Mouse (Mus musculus) embryonic facial prominence, embryonic 10.5 days (tissue): ENCODE results near the gene Cmtm5. TPM values are rescaled to one million over a fixed set of nuclear protein-coding genes. Genes with fewer than 3 reads are reported as not detected.
"Not testable (repeated sequence)": the region's sequence is repeated elsewhere in the genome, so short reads cannot be mapped to it uniquely, and the experiment has no call there.

ENCODE experiments used
- DNase-seq: peaks from one replicate; pipeline ENCODE4 v3.0.0-alpha.2; 2017; ENCODE audit warnings: low spot score
- H3K27ac ChIP-seq: fragments of 300-500 bp; sonication (generic); replicated peaks from 2 replicates; pipeline ENCODE4 v1.5.1; 2016; ENCODE audit warnings: mild to moderate bottlenecking
- H3K27me3 ChIP-seq: fragments of 300-500 bp; sonication (generic); replicated peaks from 2 replicates; pipeline ENCODE4 v1.6.1; 2016; ENCODE audit warnings: low read depth, mild to moderate bottlenecking; ENCODE audit not compliant: poor library complexity, severe bottlenecking
- H3K36me3 ChIP-seq: fragments of 300-500 bp; sonication (generic); replicated peaks from 2 replicates; pipeline ENCODE4 v1.6.1; 2016; ENCODE audit warnings: mild to moderate bottlenecking, moderate library complexity
- H3K4me1 ChIP-seq: fragments of 300-500 bp; sonication (generic); 2 replicates; pipeline ENCODE4 v1.6.1; 2016
- H3K4me3 ChIP-seq: fragments of 300-500 bp; sonication (generic); 2 replicates; pipeline ENCODE4 v1.5.1; 2016; ENCODE audit warnings: mild to moderate bottlenecking, moderate library complexity
- H3K9me3 ChIP-seq: fragments of 300-500 bp; sonication (generic); 2 replicates; pipeline ENCODE4 v1.6.1; 2016; ENCODE audit warnings: mild to moderate bottlenecking
- WGBS: fragments of 180-500 bp; shearing (Covaris S2); methylation state at CpG from one replicate; pipeline ENCODE4 v1.1.7; 2016; 5-methylcytosine and 5-hydroxymethylcytosine counted together
- polyA plus RNA-seq: library from polyadenylated mRNA; unstranded; fragments of >200 nt; fragmentation: Nextera tagmentation; extraction: Ambion mirVana; gene quantifications from 2 replicates; pipeline ENCODE4 v1.2.1, GENCODE M21; 2016

Gene Cmtm5
- polyA plus RNA-seq, 1 experiment from 2014 or later, result 2.7 TPM

DNA sequence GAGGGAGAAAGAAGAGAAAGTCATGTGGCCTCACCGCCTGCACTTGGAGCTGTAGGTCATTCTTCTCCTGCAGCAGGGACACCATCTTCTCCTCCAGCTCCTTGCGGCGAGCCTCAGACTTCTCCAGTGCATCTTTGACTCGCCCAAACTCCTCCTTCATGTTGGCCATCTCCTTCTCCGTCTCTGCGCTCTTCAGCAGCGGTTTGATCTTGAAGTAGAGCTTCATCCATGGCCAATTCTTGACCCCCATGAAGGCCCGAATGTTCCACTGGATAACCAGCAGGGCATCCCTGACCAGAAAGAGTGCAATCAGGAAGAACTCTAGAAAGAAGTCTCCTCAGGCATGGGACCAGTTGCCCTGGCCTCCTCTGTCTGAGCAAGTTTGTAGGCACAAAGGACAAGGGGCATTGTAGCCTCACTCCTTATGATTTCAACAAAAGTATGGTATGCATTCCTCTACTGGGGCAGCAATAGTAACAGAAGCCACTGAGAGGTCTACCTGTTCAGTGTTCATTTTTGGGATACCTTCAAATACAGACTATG is 17.7 kb downstream of the Cmtm5 start:
- H3K36me3 ChIP-seq, result no peaks in the 10 kb centered on the region
- H3K4me3 ChIP-seq, result no peak overlapping the region
- WGBS, result 92% methylated on average over 8 of the region's 8 CpGs
- DNase-seq, result no peak
- H3K27ac ChIP-seq, result no peak overlapping the region
- H3K4me1 ChIP-seq, result no peaks in the 10 kb centered on the region
- H3K9me3 ChIP-seq, result no peaks in the 10 kb centered on the region
- peaks cover 10% of the 10 kb centered on the region for H3K27me3 ChIP-seq

DNA sequence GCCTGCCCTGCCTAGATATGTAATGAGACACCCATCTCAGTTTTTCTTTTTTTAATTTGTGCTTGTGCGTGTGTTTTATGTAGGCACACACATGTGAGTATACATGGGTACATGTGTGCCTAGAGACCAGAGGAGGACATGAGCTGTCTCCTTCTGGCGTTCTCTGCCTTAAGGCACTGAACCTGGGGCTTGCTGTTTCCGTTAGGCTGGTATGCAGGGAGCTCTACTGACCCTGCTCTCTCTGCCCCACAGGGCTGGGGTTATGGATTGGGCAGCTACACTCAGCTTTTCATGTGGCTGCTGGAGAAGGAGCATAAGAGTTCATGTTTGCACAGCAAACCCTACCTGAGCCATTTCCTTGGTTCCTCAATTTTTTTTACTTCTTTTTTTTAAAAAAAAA is 18.4 kb downstream of the Cmtm5 start:
- no peak overlapping the region for H3K27ac ChIP-seq
- H3K27me3 ChIP-seq, result peaks cover 10% of the 10 kb centered on the region
- no peaks in the 10 kb centered on the region for H3K36me3 ChIP-seq
- H3K4me3 ChIP-seq, result no peak overlapping the region
- WGBS, result 79% methylated on average over 3 of the region's 3 CpGs
- no peaks in the 10 kb centered on the region for H3K9me3 ChIP-seq
- H3K4me1 ChIP-seq, result no peaks in the 10 kb centered on the region
- no peak for DNase-seq

DNA sequence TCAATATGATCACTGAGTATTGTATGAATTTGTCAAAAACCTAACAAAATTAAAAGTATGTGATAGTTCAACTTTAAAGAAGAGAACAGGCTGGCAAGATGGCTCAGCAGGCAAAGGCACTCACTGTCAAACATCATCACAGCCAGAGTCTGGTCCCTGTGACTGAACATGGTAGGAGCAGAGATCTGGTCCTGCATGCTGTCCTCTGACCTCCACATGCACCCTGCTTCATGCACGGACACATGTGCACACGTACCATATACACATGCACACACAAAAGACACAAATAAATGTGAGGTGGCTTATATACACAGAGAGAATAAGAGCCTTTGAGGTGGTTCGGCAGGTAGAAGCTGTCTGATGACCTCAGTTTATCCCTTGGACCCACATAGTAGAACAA is 19.4 kb downstream of the Cmtm5 start:
- 85% methylated on average over 3 of the region's 3 CpGs for WGBS
- Histone ChIP-seq H3K27me3 (no peaks in the 10 kb centered on the region), H3K9me3 (no peaks in the 10 kb centered on the region), H3K4me1 (peaks cover 1% of the 10 kb centered on the region), H3K4me3 (no peak overlapping the region), H3K36me3 (no peaks in the 10 kb centered on the region), H3K27ac (no peak overlapping the region)
- DNase-seq, result no peak

DNA sequence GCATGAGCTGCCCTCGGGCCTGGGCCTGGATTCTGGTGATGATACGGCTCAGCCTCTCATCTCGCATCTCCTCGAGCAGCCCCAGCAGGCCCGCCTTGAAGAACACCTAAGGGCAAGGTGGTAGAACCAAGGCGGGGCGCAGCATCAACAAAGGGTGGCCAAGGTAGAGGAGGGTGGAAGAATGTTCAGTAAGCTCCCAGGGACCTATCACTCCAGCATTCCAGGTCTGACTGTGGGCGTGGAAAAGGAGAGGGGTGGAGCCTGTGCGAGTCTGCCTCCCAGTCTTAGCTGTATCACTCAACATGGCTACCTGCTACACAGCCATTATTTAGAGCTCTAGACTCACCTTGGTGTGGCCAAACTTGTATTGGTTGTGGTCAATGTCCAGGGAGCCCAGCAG is 20.5 kb downstream of the Cmtm5 start:
- H3K27ac ChIP-seq, result no peak overlapping the region
- WGBS, result 84% methylated on average over 9 of the region's 9 CpGs
- no peak for DNase-seq
- H3K36me3 ChIP-seq, result no peaks in the 10 kb centered on the region
- H3K4me3 ChIP-seq, result no peak overlapping the region
- no peaks in the 10 kb centered on the region for H3K9me3 ChIP-seq
- H3K27me3 ChIP-seq, result no peaks in the 10 kb centered on the region
- peaks cover 11% of the 10 kb centered on the region for H3K4me1 ChIP-seq

DNA sequence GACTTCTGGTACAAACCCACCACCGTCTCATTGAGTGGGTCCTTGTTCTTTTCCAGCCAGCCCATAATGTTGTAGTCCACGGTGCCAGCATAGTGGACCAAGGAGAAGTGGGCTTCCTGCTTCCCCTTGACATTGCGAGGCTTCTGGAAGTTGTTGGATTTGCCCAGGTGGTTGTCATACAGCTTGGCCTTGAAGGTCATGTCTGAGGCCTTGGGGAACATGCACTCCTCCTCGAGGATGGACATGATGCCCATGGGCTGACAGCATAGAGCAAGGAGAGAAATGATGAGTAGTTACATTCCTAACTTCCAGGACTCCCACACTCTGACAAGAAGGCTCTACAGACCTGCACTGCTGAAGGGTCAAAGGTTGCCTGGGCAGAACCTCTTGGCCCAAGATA is 22.4 kb downstream of the Cmtm5 start:
- Histone ChIP-seq H3K9me3 (no peaks in the 10 kb centered on the region), H3K27me3 (no peaks in the 10 kb centered on the region), H3K4me1 (peaks cover 11% of the 10 kb centered on the region), H3K36me3 (no peaks in the 10 kb centered on the region), H3K4me3 (no peak overlapping the region), H3K27ac (no peak overlapping the region)
- no peak for DNase-seq
- 84% methylated on average over 4 of the region's 4 CpGs for WGBS

DNA sequence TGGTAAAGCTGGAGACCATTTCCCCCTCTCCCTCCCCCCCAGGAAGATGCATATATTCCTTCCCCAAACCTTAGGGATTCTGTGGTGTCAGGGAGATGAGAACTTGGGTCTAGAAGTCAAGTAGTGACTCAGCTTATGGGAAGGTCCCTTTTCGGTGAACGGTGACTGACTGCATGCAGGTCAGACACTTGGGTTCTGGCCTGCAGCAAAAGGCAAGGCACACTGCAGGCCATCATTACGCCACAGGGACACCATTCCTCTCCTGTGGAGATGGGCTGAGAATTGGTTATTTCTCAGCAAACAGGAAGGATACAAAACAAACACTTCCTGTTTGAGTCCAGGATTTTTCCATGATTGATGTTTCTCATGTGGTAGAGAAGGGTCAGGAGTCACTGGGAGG is 23.1 kb downstream of the Cmtm5 start:
- no peak for DNase-seq
- Histone ChIP-seq H3K4me1 (peaks cover 11% of the 10 kb centered on the region), H3K9me3 (no peaks in the 10 kb centered on the region), H3K36me3 (no peaks in the 10 kb centered on the region), H3K4me3 (no peak overlapping the region), H3K27ac (no peak overlapping the region), H3K27me3 (no peaks in the 10 kb centered on the region)
- WGBS, result 90% methylated on average over 3 of the region's 3 CpGs

DNA sequence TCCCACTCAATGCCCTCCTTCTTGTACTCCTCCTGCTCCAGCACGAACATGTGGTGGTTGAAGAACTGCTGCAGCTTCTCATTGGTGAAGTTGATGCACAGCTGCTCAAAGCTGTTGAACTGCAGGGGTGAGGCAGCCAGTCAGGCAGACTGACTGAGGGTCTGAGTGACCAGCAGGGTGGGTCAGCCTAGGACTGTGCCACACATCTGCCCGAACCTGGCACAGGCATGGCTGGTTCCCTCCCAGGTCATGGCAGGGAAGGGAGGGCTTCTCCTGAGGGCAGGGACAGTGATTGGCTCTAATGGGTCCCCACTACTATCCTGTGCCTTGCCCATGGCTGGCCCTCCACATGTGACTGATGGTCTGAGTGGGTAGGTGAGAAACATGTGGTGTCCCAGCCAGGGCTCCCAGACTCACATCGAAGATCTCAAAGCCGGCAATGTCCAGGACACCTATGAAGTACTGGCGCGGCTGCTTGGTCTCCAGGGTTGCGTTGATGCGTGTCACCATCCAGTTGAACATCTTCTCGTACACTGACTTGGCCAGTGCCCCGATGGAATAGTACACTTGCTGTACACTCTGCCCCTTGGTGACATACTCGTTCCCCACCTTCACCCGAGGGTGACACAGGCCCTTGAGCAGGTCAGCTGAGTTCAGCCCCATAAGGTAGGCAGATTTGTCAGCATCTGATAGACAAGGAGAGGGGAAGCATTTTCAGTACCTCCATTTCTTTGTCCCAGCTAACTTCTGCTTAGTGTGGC is 24.0 kb downstream of the Cmtm5 start:
- H3K27me3 ChIP-seq, DNase-seq, H3K27ac ChIP-seq, H3K36me3 ChIP-seq, H3K4me3 ChIP-seq, H3K9me3 ChIP-seq: not testable (repeated sequence)
- H3K4me1 ChIP-seq, result peaks cover 11% of the 10 kb centered on the region
- WGBS, result 93% methylated on average over 12 of the region's 12 CpGs

DNA sequence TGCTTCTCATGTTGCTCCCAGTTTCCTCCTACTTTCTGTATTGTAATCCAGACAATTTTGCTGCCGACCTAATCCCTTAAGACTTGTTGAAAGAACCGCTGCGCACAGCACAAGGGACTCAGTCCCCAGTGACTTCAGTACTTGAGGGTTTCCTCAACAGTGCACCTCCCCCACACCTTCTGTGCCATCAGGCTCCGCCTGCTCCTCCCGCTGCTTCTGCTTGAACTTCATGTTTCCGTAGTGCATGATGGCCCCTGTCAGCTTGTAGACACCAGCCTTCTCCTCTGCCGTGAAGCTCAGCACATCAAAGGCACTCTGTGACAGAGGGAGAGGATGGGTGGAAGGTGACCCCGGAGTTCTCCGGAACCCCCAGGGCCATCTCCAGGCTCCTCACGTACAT is 24.7 kb downstream of the Cmtm5 start:
- H3K4me3 ChIP-seq, result no peak overlapping the region
- H3K36me3 ChIP-seq, result no peaks in the 10 kb centered on the region
- H3K4me1 ChIP-seq, result peaks cover 14% of the 10 kb centered on the region
- DNase-seq, result no peak
- no peaks in the 10 kb centered on the region for H3K9me3 ChIP-seq
- H3K27ac ChIP-seq, result no peak overlapping the region
- no peaks in the 10 kb centered on the region for H3K27me3 ChIP-seq
- 73% methylated on average over 10 of the region's 10 CpGs for WGBS

DNA sequence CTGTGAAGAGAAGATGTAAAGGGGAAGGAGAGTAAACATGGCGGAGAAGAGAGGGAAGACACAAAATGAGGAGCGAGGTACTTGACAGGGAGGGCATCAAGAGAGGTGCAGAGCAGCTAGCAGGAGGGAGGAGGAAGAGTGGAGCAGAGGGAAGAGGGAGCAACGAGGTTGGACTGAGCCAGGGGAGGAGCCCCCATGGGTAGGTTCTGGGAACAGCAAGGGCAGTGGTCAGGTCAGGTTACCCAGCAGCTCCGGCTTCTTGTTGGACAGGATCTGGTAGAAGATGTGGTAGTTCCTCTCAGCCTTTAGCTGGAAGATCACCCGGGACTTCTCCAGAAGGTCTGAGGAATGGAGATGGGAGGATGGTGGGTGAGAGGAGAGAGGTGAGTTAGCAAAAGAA is 25.4 kb downstream of the Cmtm5 start:
- WGBS, result 74% methylated on average over 5 of the region's 5 CpGs
- Histone ChIP-seq H3K27me3 (no peaks in the 10 kb centered on the region), H3K4me3 (no peak overlapping the region), H3K4me1 (peaks cover 14% of the 10 kb centered on the region), H3K36me3 (no peaks in the 10 kb centered on the region), H3K27ac (no peak overlapping the region), H3K9me3 (no peaks in the 10 kb centered on the region)
- no peak for DNase-seq

DNA sequence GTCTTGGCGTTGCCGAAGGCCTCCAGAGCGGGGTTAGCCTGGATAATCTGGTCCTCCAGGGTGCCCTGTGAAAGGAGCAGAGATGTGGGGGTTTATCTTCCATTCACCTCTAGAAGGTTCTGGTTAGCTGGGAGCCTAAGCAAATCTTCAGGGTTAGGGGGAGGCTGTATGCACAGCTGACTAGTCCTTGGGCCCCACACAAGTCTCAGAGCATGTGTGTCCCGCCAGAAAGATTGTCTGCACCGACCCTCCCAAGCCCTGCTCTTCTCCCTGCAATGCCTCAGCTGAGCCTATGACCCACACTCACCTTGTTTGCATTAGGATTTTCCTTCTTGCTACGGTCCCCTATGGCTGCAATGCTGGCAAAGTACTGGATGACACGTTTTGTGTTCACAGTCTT is 26.7 kb downstream of the Cmtm5 start:
- no peak overlapping the region for H3K27ac ChIP-seq
- 88% methylated on average over 7 of the region's 7 CpGs for WGBS
- no peak overlapping the region for H3K4me3 ChIP-seq
- H3K4me1 ChIP-seq, result peaks cover 14% of the 10 kb centered on the region
- H3K9me3 ChIP-seq, result no peaks in the 10 kb centered on the region
- H3K27me3 ChIP-seq, result no peaks in the 10 kb centered on the region
- H3K36me3 ChIP-seq, result no peaks in the 10 kb centered on the region
- no peak for DNase-seq

DNA sequence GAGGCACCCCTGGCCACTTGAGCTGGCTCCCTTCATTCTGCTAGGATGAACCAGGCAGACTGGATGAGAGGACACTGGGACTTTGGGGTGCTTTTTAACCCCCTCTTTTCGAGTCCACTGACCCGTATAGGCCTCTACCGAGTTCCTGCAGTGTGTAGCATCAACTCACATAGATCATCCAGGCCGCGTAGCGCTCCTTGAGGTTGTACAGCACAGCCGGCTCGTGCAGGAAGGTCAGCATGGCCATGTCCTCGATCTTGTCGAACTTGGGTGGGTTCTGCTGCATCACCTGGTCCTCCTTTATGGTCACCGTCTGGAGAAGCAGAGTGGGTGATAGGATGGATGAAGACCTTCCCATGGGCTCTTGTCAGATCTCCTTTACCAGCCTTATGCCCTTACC is 27.7 kb downstream of the Cmtm5 start:
- Histone ChIP-seq H3K4me1 (peaks cover 17% of the 10 kb centered on the region), H3K9me3 (no peaks in the 10 kb centered on the region), H3K27ac (no peak overlapping the region), H3K4me3 (no peak overlapping the region), H3K36me3 (no peaks in the 10 kb centered on the region), H3K27me3 (no peaks in the 10 kb centered on the region)
- 86% methylated on average over 11 of the region's 11 CpGs for WGBS
- DNase-seq, result no peak

DNA sequence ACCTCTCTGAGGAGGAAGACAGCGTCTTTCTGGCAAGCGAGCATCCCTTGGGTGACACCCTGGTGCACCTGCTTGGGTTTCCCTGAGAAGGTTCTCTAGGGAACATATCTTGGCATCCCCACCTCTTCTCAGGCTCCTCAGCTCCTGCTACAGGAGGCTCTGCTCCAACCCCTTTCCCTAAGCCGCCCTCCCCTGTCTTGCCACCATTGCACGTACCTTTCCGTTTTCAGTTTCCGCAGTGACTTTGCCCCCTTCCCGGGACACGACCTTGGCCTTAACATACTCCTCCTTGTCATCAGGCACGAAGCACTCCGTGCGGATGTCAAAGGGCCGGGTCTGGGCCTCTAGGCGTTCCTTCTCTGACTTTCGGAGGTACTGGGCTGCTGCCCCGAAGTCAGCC is 29.0 kb downstream of the Cmtm5 start:
- H3K9me3 ChIP-seq, result no peaks in the 10 kb centered on the region
- H3K4me1 ChIP-seq, result peaks cover 17% of the 10 kb centered on the region
- no peaks in the 10 kb centered on the region for H3K36me3 ChIP-seq
- no peaks in the 10 kb centered on the region for H3K27me3 ChIP-seq
- no peak overlapping the region for H3K4me3 ChIP-seq
- DNase-seq, result no peak
- no peak overlapping the region for H3K27ac ChIP-seq
- WGBS, result 85% methylated on average over 15 of the region's 15 CpGs

DNA sequence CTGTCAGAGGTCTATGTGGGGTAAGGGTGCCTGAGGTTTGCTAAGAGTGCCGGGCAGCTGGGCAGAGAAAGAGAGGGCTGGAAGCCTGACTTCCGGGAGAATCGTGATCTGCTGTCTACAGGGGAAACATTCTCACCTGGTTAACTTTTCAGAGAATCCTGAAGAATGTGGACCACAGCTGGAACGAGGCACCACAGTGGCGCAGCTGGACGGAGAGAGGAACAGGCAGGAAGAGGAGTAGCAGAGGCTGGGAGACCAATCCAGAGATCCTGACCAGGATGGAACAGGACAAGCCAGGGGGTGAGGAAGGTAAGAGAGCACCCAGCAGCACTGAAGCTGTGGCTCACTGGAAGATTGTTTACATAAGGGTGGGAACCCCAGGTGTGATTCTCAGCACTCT is 29.6 kb downstream of the Cmtm5 start:
- Histone ChIP-seq H3K27me3 (no peaks in the 10 kb centered on the region), H3K36me3 (no peaks in the 10 kb centered on the region), H3K27ac (no peak overlapping the region), H3K9me3 (no peaks in the 10 kb centered on the region), H3K4me1 (peaks cover 14% of the 10 kb centered on the region), H3K4me3 (no peak overlapping the region)
- no peak for DNase-seq
- 76% methylated on average over 6 of the region's 6 CpGs for WGBS
